Mouse (Mus musculus) ES-Bruce4 (cell line): ENCODE measurements around the gene Klc1.

Source experiments
- CTCF ChIP-seq: IDR thresholded peaks from one replicate; pipeline ENCODE4 v1.8.1; 2011; ENCODE audit warnings: low read depth, low read length
- EP300 ChIP-seq: IDR thresholded peaks from 2 replicates; pipeline ENCODE4 v1.6.1; 2011; ENCODE audit warnings: low read depth, low read length; ENCODE audit not compliant: insufficient read depth

DNA sequence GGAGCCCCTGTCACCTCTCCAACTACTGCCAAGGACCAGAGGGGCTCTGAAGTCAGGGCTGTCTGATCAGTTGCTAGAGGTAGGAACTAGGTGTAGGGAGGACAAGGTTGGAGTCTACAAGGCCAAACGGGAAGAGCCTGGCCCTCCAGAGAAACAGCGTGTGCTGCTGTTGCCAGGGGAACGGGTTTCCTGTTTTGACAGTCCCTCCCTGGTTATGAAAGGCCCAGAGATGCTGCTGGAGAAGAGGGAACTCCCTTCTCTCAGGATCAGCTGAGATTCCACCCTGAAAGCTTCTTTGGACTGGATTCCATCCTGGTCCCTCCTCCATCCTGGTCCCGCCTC is 32.6 kb upstream of the Klc1 start:
- TF ChIP-seq CTCF (no peak), EP300 (no peak)
